Mouse (Mus musculus) kidney, postnatal 14 days (tissue): ENCODE measurements around the gene Fcrl5.
"Not testable (repeated sequence)": the region's sequence is repeated elsewhere in the genome, so short reads cannot be mapped to it uniquely, and the experiment has no call there.

Source experiments
- DNase-seq: peaks from one replicate; pipeline ENCODE4 v3.0.0; 2022; ENCODE audit warnings: mixed read lengths

The Fcrl5 gene

DNA sequence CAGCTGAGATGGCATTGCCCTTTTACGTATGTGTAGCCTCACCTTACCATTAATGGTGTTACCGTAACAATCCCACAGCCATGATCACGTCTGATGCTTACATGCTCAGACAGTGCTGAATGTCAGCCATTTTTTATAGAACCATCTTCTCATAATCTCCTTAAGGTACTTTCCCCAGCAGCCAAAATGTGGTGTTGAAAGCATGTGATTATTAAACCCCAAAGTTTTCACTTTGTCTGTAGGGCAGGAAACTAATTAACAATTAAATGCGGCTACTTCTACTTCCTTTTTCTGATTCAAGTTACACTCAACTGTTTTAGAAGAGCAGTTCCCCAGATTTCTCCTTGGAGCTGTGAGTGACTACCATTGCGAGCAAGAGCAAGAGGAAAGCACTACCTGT lies at the start of gene Fcrl5:
Fcrl5 (plus strand) TSS at position 295 of the 400 bp plus-strand sequence.
- no peak for DNase-seq

DNA sequence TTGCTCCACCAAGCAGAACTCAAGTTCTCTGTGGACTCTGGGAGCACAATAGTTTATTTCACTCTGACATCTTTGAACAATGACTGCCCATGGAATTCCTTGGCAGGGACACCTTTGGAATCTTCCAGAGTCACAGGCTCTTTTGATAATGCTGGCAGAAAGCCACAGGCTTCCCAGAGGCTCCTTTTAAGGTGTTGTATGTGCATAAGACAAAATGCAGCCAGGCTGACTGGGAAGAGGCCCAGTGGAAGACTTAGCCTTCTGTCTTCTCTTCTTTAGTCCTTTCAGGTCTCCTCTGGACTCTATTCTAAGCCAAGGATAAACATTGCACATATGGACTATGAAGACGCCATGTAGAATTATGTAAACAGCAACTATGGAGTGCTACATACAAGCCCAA lies 44.6 kb upstream of the Fcrl5 start:
- DNase-seq, result peak; percentile 21

DNA sequence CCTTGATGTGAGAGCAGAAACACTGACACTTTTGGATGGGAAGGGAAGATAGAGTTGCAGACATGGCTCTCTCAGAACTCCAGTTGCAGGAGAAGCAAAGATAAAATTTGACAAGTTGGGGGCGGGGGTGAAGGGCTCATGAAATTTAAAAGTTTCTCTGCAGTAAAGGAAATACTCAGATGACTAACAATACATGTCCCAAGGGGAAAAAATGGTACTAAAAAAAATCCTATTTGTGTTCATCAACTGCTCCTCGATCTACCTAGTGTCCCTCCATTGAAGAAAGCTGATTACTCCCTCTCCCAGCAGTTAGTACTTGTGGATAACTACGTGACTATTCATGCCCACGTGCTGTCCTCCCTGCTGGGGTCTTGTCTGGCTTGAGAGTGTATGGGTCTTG lies 36.8 kb upstream of the Fcrl5 start:
- no peak for DNase-seq

DNA sequence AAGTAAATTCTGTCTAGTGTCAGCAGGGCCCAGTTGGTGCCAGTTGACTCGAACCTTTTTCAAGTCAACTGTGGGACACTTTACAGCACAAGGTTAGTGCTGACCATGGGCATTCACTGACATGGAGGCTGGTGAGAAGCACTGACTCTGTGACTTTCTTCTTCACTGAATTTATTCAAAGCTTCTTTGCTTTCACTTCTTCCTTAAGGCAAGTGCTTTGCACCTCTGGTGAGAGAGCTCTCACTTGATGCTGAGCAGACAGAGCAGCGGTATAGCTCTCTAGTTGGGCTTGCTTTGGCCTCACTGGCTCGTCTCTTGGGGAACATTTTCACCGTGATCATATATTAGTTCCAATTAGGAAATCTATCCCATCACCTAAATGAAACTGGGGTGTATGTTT lies 35.7 kb upstream of the Fcrl5 start:
- no peak for DNase-seq

DNA sequence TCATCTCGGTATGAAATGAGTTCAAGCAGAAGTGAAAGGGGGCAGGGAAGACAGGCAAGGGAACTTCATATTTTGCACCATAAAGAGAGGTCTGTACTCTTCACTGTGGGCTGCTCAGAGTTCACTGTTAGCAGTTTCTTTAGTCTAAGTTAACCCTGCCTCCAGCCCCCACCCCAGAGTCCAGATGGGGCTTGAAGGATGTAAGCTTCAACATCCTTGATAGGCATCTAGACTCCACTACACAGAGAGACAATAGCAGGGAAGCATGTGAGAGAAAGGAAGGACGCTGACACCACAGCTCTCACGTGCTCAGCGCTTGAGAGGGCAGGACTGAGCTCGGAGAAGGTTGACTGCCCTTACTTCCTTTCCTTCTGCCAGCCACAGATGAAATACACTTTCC lies 34.3 kb upstream of the Fcrl5 start:
- DNase-seq, result no peak

DNA sequence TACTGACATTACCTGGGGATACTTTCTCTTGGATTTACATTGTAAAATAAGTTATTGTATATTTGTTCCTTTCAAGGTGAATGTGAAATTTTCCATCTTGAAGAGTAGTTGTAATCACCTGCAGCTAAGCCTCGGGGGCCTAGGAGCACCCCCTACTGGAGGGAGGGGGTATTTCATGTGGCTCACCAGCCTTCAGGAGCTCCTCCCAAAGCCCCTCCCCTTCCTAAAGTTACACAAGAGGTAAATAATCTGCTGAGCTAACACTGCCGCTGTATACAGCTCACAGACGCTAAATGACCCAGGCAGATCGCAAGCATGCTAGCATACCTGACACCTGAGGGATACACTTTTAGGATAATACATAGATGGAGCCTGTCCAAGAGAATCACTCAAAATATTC lies 27.4 kb upstream of the Fcrl5 start:
- DNase-seq, result no peak

DNA sequence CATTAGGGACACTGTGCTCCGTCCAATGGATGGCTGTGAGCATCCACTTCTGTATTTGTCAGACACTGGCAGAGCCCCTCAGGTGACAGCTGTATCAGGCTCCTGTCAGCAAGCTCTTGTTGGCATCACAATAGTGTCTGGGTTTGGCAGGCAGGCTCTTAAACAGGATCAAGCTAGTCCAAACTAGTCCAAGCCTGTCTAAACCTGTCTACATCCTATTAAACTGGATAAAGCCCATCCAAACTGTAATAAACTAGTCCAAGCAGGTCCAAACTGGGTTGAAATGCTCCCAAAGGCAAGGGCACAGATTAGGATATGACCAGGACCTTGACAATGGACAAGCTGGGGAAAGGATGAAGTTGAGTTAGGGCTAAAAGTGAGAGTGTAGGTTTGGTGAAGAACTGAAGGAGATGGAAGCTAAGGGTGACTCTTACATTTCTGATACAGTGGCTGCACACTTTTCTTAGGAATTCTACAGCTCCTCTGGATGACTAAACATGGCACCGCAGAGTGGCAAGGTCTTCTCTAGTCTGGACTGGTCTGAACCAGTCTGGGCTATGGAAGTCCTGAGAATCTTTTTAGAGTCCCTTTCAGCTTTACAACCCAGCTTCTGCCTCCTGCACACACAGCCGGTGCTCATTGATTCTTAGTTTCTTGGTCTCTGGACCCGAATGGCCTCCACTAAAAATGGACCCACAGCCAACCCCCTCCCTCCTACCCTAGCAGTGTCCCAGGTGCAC lies 26.2 kb upstream of the Fcrl5 start:
- DNase-seq, result no peak

DNA sequence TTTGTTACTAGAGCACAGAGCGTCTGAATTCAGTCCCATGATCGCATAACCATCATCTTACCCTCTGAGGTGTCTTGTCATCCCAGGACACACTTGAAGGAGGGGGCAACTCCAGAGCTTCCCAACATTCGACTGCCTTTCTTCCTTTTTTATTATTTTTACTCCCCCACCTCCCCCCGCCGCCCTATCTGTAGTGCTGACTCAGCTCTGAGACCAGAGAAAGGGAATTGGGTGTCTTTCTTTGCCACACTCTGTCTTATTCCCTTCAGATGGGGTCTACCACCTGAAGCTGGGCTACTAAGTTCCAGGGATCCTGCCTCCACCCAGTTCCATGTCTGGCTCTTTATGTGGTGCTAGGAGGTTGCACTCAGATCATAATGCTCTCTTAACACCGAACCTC lies 25.0 kb upstream of the Fcrl5 start:
- DNase-seq, result no peak

DNA sequence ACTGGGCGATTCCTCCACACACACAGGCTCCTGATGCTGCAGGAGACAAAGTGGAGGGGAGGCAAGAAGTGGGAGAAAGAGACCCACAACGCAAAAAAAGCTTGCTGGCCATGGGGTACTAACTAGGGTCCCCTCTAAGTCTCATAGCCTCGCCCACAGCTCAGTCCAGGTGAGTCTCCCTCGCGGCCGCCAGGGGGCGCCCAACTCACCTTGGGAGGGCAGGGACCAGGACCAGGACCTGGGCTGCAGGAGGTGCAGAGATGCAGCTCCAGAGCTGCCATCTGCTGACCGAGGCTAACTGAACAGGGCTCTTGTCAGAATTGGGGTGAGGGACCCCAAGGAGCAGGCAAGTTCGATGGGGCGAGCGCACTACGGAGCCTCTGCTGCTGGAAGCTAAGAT lies 24.4 kb upstream of the Fcrl5 start:
- peak; percentile 30 for DNase-seq

DNA sequence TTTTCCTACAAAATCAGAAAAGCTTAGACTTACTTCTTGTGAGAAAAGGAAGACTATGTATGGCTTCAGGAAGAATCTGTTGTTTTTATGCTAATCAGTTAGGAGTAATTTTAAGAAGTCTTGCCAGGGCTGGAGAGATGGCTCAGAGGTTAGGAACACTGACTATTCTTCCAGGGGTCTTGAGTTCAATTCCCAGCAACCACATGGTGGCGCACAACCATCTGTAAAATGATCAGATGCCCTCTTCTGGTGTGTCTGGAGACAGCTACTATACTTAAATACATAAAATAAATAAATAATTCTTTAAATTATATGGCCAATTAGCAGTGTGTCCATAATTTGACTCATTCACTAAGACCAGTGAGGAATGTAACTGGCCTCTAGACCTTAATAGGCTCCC lies 14.9 kb upstream of the Fcrl5 start:
- no peak for DNase-seq

DNA sequence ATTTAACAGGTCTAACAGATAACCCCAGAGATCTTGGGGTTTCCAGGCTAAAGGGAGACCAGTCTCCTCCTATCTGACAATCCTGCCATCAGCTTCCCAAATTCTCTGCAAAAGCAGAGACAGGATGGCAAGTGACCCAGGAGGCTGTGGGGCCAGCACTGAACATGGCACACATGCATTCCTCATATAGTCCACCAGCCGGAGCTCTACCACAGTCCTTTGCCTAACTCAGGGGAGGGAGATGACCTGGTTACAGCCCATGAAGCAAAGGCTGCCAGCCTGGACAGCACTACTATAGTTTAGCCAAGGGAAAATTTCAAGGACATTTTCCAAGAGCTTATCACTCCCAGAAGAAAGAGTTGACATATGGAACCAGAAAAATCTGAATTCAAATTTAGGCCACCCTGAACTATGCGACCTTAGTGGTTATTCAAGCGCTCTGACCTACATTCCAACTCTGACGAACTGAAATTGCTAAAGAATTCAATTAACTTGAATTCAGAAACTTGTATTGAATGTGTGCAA lies 13.1 kb upstream of the Fcrl5 start:
- no peak for DNase-seq

DNA sequence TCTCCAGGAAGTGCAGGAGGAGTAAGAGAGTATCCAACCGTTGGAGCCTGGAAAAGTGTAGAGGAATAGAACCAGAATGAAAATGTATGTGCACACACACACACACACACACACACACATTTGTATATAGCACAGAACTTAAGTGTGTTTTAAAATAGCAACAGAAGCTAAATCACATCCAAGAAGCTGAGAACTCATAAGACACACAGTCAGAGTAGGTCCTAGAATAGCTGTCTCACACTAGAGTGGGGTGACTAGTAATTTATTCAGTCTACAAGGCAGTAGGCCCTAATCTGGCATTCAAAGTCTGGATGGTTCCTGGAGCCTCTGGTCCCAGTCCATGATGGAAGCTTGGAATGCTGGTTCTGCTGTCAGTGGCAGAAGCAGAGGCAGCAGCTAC lies 5.0 kb downstream of the Fcrl5 start:
- no peak for DNase-seq

DNA sequence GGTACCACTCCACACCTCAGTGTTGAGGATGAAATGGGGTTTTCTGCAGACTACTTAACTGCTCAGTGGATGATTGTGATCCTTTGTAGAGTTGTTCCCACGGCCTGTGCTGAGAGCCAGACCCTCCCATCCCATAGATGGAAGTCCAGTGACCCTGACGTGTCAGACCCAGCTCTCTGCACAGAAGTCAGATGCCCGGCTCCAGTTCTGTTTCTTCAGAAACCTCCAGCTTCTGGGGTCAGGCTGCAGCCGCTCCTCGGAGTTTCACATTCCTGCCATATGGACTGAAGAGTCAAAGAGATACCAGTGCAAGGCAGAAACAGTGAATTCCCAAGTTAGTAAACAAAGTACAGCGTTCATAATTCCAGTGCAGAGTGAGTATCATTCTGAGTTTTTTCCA lies 8.4 kb downstream of the Fcrl5 start:
- DNase-seq, result no peak

DNA sequence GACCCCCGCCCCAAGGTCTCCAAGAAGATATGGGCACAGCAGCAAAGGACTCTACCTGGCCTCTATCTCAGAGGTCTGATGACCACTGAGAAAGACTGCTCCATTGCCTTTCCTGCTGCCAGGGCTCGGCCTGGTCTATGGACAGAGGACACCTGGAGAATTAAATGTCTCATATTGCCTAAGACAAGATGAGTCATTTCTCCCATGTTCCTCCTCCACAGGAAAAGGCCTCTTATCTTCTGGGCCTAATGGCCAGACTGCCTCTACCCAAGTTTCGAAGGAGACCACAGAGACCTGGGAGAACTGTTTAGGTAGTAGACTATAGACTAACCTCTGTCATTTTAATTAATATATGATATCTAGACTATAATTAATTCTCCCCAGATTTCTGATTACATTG lies 29.9 kb downstream of the Fcrl5 start:
- DNase-seq, result no peak

DNA sequence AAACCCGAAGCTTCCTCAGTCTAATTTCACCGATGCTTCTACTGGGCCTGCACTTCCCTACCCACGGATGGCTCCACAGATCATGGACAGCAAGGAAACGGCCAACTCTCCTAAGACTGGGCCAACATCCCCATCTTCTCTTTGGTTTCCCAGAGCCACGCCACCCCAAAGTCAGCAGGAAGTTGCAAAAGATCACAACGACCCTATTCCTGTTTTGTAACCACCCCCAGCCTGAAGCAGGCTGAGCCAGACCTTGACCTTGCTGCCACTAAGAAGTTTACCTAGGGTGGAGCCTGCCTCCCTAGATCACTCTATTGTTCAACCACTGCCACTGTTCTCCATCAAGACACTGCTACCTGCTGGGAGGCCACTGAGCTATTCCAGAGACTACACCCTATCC lies 31.4 kb downstream of the Fcrl5 start:
- no peak for DNase-seq

DNA sequence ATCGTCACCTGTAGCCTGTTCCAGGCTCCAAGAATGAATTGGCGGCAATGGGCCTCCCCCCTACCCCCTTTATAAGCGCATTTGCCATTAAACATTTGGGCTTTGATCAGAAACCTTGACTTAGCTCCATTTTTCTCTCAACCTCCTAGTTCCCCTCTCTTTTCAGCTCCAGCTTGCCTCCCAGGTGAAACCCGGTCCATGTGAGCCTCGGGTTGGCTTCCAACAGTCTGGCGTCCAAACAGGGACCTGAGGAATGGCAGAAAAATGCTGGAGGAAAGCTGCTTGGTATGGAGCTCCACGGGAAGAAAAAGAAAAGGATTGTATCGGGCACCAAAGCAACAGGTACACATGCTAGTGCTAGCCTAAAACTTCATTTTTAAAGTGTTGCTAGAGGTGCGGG lies 31.8 kb downstream of the Fcrl5 start:
- DNase-seq, result no peak

DNA sequence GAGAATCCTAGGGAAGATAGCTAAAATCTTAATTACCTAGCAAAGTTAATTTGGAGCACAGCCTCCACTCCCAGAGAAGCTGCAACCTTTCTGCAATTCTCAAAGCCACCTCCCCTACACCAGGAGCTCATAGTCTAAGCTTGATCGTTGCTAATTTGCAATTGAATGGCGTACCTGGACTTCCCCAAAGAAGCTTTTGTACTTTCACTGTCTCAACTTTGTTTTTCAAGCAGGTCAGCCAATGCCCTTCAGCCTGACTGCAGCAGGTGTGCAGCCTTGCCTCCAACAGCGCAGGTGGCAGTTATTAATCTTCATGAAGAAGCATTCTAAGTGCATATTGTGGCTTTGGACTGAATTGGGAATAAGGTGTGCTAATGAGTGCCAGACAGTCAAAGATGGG lies 42.4 kb downstream of the Fcrl5 start:
- not testable (repeated sequence) for DNase-seq

DNA sequence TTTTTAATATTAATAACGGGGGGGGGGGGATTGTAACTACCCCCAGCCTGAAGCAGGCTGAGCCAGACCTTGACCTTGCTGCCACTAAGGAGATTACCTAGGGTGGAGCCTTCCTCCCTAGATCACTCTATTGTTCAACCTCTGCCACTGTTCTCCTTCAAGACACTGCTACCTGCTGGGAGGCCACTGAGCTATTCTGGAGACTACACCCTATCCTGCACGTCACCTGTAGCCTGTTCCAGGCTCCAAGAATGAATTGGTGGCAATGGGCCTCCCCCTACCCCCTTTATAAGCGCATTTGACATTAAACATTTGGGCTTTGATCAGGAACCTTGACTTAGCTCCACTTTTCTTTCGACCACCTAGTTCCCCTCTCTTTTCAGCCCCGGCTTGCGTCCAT lies 43.0 kb downstream of the Fcrl5 start:
- not testable (repeated sequence) for DNase-seq

DNA sequence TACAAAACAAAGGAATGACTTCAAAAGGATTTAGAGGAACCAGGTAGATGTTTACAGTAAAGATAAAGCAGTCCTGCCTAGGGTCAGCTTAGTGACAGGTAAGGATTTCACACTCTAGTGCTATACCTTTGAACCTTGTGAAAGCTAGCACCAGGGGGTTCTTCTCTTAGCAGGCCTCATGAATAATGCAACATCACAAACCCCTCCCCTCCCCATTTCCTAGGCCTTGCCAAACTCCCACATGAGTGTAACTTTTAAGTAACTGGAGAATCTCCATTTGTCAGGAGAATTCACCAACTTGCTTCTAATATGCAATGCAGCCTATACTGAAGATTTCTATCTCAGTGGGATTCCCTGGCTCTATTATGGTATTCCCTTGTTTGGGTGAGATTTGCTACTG lies 43.7 kb downstream of the Fcrl5 start:
- DNase-seq, result not testable (repeated sequence)

DNA sequence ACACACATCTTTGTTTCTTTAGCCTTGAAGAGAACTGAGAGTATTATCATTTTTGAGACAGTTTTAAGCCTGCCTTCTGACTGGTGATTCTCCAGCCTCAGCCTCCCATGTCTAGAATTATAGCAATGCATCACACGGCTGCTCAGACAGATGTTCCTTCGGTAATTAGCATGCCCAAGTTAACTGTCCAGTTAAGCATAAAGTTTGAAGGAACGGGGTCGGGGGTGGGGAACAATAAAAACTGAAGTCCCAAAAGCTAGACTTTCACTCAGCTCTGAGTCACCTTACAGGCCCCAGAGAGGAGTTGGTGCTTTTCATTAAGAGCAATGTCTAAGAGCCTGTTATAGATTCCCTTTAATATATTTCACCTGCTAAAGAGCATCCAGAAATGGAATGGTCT lies 51.8 kb downstream of the Fcrl5 start:
- DNase-seq, result no peak

DNA sequence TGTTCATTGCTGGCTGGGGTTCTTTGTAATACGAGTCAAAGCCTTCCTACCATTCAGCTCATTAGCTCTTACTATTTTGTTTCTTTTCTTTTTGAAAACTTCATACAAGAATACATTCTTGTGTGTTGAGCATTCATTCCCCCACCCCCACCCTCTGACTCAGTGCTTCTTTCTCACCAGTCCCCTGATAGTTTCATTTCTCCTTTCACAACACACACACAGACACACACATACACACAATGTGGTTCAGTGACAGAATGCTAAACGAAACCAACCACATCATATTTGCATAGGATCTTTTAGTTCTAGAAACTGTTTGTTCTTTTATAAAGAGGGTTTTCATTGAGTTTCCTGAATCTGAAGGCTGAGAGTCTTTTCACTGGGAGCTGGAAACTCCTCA lies 52.3 kb downstream of the Fcrl5 start:
- DNase-seq, result no peak

DNA sequence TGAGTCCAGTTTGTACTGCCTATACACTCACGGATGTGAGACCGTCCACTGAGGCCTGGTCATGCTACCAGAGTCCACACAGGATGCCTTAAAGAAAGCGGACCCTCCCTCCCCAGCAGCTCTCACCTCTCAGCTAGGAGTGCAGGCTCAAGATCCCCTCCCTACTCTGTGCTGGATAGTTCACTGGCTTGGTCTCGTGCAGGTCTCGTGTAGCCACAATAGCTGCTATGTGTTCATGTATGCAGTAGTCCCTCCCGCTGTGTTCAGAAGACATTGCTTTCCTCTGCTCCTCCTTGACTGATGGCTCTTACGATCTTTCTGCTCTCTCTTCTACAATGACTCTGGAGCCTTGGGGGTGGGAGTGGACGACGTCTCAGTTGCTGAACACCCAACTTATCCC lies 62.7 kb downstream of the Fcrl5 start:
- no peak for DNase-seq

DNA sequence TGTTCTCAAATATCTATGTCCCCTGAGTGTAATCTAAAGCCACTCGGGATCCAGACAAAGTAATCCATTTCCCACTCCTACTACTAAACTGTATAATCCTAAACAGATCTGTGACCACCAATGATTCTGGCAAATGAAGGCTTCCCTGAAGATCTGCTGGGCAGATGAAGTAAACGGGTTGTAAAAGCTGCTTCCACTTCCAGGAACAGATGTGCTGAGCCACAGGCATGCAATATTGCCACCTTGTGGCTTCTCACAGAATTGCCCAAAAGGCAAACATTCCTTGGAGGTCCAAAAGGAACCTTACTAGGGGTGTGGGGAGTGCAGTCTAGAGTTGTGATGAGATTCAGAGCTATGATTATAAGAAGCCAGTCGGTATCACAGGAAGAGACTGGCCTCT lies 63.5 kb downstream of the Fcrl5 start:
- DNase-seq, result peak; percentile 79

DNA sequence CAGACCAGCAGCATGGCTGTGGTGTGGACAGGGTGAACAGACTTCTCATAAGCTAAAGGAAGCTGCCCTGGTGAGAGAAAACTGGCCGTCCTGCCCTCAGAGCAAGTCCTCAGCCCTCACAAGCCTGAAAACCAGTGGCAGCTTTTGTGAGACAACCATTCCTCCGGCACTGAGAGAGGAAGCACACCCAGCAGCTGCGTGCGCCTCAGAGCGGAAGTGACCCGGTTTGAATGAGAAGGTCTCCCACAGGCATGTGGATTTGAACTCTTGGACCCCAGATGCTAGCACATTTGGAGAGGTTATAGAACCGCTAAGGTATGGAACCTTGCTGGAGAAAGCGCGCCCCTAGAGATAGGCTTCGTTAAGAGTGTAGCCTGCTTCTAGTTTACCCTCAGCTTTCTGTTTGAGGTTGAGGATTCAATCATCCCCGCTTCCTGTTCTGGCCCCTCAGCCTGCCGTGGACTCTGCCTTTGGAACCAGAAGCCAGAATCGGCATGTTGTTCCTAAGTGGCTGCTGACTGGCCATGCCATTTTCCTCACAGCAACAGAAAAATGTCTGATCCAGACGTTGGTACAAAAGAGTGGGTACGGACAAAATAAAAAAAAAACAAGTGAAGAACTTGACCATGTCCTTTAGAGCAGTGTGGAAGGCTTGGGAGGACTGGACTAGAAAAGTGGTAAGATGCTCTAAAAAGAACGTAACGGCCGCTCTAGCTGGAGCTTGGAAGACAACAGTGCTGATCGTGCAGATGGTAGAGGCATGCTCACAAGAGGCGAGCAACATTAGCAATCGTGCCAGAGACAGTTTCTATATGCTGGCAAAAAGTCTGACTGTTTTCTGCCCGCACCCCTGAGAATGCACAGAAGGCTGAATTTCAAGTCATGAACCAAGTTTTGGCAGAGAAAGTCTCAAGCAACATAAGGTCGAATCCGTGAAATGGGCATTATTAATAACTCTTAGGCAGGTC lies 64.8 kb downstream of the Fcrl5 start:
- no peak for DNase-seq
